Mouse (Mus musculus): ENCODE measurements around the gene Gadl1.

- TF ChIP-seq GATA1 (IDR thresholded peaks at IDR 0.05; ENCODE audit: borderline replicate concordance, low read length) (no peak), FLI1 (IDR thresholded peaks at IDR 0.05; ENCODE audit: low read length) (no peak)
These were observed 129.0 kb downstream of the Gadl1 start for GRCm38 (mm10) chr9:116038275-116038674.
